Mouse (Mus musculus) CH12.LX (cell line): ENCODE results near the gene Acsl5. TPM values are rescaled to one million over a fixed set of nuclear protein-coding genes. Genes with fewer than 3 reads are reported as not detected.

Source experiments
- DNase-seq: peaks from one replicate; pipeline ENCODE4 v3.0.0-alpha.2; 2013; ENCODE audit errors: extremely low read depth
- H3K27ac ChIP-seq: 2 replicates; pipeline ENCODE4 v1.5.1; 2012; ENCODE audit warnings: low read depth, mild to moderate bottlenecking, control low read depth, moderate library complexity; ENCODE audit not compliant: insufficient read depth
- H3K27me3 ChIP-seq: replicated peaks from 2 replicates; pipeline ENCODE3; 2012; ENCODE audit warnings: inconsistent platforms
- H3K36me3 ChIP-seq, 2 experiments: replicated peaks in 1 of 2; 2 replicates each; pipeline versions ENCODE3 to v1.6.1; 2012; ENCODE audit warnings: inconsistent platforms in 1 of 2, low read length in 1 of 2, mild to moderate bottlenecking in 1 of 2, mixed read lengths in 1 of 2, moderate library complexity in 1 of 2; ENCODE audit not compliant: control insufficient read depth in 1 of 2, insufficient read depth in 1 of 2
- H3K4me1 ChIP-seq, 2 experiments: 2 replicates each; pipeline ENCODE4 v1.6.1; 2012; ENCODE audit warnings: inconsistent platforms in 1 of 2, moderate library complexity in 1 of 2; ENCODE audit not compliant: insufficient read depth in 2 of 2, control insufficient read depth in 1 of 2
- H3K4me2 ChIP-seq: 2 replicates; pipeline ENCODE4 v1.6.1; 2012; ENCODE audit warnings: low read depth, mild to moderate bottlenecking, control low read depth; ENCODE audit not compliant: poor library complexity, insufficient read depth, severe bottlenecking
- H3K4me3 ChIP-seq, 3 experiments: fragments of 150-350 bp in 1 of 3; sonication (generic) in 1 of 3; replicated peaks in 1 of 3; 2 replicates each; pipeline versions ENCODE3 to v1.5.1; 2011 to 2012; ENCODE audit warnings: low read depth in 2 of 3, low read length in 2 of 3, mild to moderate bottlenecking in 2 of 3, moderate library complexity in 2 of 3, control low read depth in 1 of 3, improper control_type of control experiment in 1 of 3, inconsistent platforms in 1 of 3, mixed read lengths in 1 of 3; ENCODE audit not compliant: poor library complexity in 1 of 3
- H3K79me2 ChIP-seq: replicated peaks from 2 replicates; pipeline ENCODE4 v1.6.1; 2012; ENCODE audit warnings: mild to moderate bottlenecking, moderate library complexity; ENCODE audit not compliant: control insufficient read depth, poor library complexity, insufficient read depth, severe bottlenecking; ENCODE audit errors: extremely low read depth
- H3K9ac ChIP-seq: 2 replicates; pipeline ENCODE4 v1.6.1; 2012; ENCODE audit warnings: low read depth, mild to moderate bottlenecking, control low read depth, moderate library complexity; ENCODE audit not compliant: insufficient read depth
- H3K9me3 ChIP-seq: replicated peaks from 2 replicates; pipeline ENCODE3; 2012; ENCODE audit warnings: low read length, inconsistent platforms, mixed read lengths
- BHLHE40 ChIP-seq: IDR thresholded peaks from 2 replicates; pipeline ENCODE4 v1.6.1; 2011; ENCODE audit warnings: mild to moderate bottlenecking, low read depth, low read length, improper control_type of control experiment
- E2F4 ChIP-seq: IDR thresholded peaks from 2 replicates; pipeline ENCODE4 v1.6.1; 2011; ENCODE audit warnings: low read depth, low read length, improper control_type of control experiment; ENCODE audit not compliant: insufficient replicate concordance
- EP300 ChIP-seq: IDR thresholded peaks from 2 replicates; pipeline ENCODE4 v1.6.1; 2011; ENCODE audit warnings: low read length, improper control_type of control experiment
- ETS1 ChIP-seq: conservative IDR thresholded peaks from 2 replicates; pipeline ENCODE4 v1.6.1; 2012; ENCODE audit warnings: low read depth, mild to moderate bottlenecking, inconsistent platforms, low read length, improper control_type of control experiment, moderate library complexity
- IRF4 ChIP-seq: IDR thresholded peaks from 2 replicates; pipeline ENCODE4 v1.6.1; 2014; ENCODE audit warnings: low read depth, mild to moderate bottlenecking, inconsistent platforms, low read length, improper control_type of control experiment
- JUN ChIP-seq: IDR thresholded peaks from 2 replicates; pipeline ENCODE4 v1.6.1; 2011; ENCODE audit warnings: low read depth, mild to moderate bottlenecking, low read length, improper control_type of control experiment, moderate library complexity; ENCODE audit not compliant: insufficient read depth
- JUND ChIP-seq: conservative IDR thresholded peaks from 2 replicates; pipeline ENCODE4 v1.6.1; 2011; ENCODE audit warnings: low read depth, low read length, improper control_type of control experiment
- KAT2A ChIP-seq: IDR thresholded peaks from 2 replicates; pipeline ENCODE4 v1.6.1; 2012; ENCODE audit warnings: low read length, improper control_type of control experiment, inconsistent platforms; ENCODE audit not compliant: insufficient replicate concordance
- MAX ChIP-seq: IDR thresholded peaks from 2 replicates; pipeline ENCODE4 v1.6.1; 2011; ENCODE audit warnings: low read length, improper control_type of control experiment
- MAZ ChIP-seq: IDR thresholded peaks from 2 replicates; pipeline ENCODE4 v1.6.1; 2012; ENCODE audit warnings: low read depth, mild to moderate bottlenecking, inconsistent platforms, low read length, improper control_type of control experiment, moderate library complexity
- MEF2A ChIP-seq: IDR thresholded peaks from 2 replicates; pipeline ENCODE4 v1.6.1; 2014; ENCODE audit warnings: low read depth, mild to moderate bottlenecking, inconsistent platforms, low read length, improper control_type of control experiment, borderline replicate concordance
- MXI1 ChIP-seq: IDR thresholded peaks from 2 replicates; pipeline ENCODE4 v1.6.1; 2011; ENCODE audit warnings: mild to moderate bottlenecking, low read depth, low read length, improper control_type of control experiment
- NELFE ChIP-seq: IDR thresholded peaks from 2 replicates; pipeline ENCODE4 v1.6.1; 2011; ENCODE audit warnings: low read depth, low read length, improper control_type of control experiment
- NRF1 ChIP-seq: IDR thresholded peaks from 2 replicates; pipeline ENCODE4 v1.6.1; 2014; ENCODE audit warnings: low read depth, mild to moderate bottlenecking, inconsistent platforms, low read length, improper control_type of control experiment, moderate library complexity
- PAX5 ChIP-seq: IDR thresholded peaks from 2 replicates; pipeline ENCODE4 v1.6.1; 2012; ENCODE audit warnings: low read length, inconsistent platforms, mixed read lengths
- RAD21 ChIP-seq: IDR thresholded peaks from 2 replicates; pipeline ENCODE4 v1.6.1; 2011; ENCODE audit warnings: low read depth, mild to moderate bottlenecking, low read length, improper control_type of control experiment, moderate library complexity
- SIN3A ChIP-seq: IDR thresholded peaks from 2 replicates; pipeline ENCODE4 v1.6.1; 2012; ENCODE audit warnings: low read length, improper control_type of control experiment, inconsistent platforms
- TCF12 ChIP-seq: IDR thresholded peaks from 2 replicates; pipeline ENCODE4 v1.6.1; 2014; ENCODE audit warnings: low read depth, mild to moderate bottlenecking, inconsistent platforms, low read length, improper control_type of control experiment
- USF1 ChIP-seq: IDR thresholded peaks from 2 replicates; pipeline ENCODE4 v1.6.1; 2014; ENCODE audit warnings: low read depth, mild to moderate bottlenecking, inconsistent platforms, low read length, improper control_type of control experiment
- USF2 ChIP-seq: conservative IDR thresholded peaks from 2 replicates; pipeline ENCODE4 v1.6.1; 2011; ENCODE audit warnings: low read depth, low read length, improper control_type of control experiment
- ZC3H11A ChIP-seq: IDR thresholded peaks from 2 replicates; pipeline ENCODE4 v1.6.1; 2012; ENCODE audit warnings: low read depth, mild to moderate bottlenecking, inconsistent platforms, low read length, improper control_type of control experiment
- ZKSCAN1 ChIP-seq: IDR thresholded peaks from 2 replicates; pipeline ENCODE4 v1.6.1; 2012; ENCODE audit warnings: low read depth, inconsistent platforms, low read length, improper control_type of control experiment, borderline replicate concordance
- dilution Hi-C: fragments of 300-500 bp; cut with MboI; formaldehyde crosslinking; loops from 2 replicates; pipeline ENCODE4 v1.14.3; 2020; ENCODE audit warnings: low sequenced_read_pairs; ENCODE audit not compliant: extremely low pct_unique_long_range_greater_than_20kb, extremely low pct_ligation_motif_present
- in situ Hi-C: fragments of 300-500 bp; cut with MboI; formaldehyde crosslinking; loops from 3 replicates; pipeline ENCODE4 v1.14.3; 2019; ENCODE audit warnings: low sequenced_read_pairs, low pct_ligation_motif_present, low pct_unique_long_range_greater_than_20kb, mixed read lengths
- polyA plus RNA-seq: library from polyadenylated mRNA; unstranded; fragments of >175 nt; gene quantifications from 2 replicates; pipeline ENCODE4 v1.2.1, GENCODE M21; 2012; ENCODE audit warnings: low read depth; ENCODE audit not compliant: insufficient read length
- total RNA-seq, 2 experiments: library from RNA; depleted of rRNA; stranded (reverse); fragments of 300-350 nt in 1 of 2; fragments of >200 nt in 1 of 2; gene quantifications; 2 replicates each; pipeline ENCODE4 v1.2.3; 2012 to 2014

The Acsl5 gene
- total and polyA plus RNA-seq, 3 experiments = 126 to 265 (median 196) TPM

- no peaks in the 10 kb centered on the region for H3K79me2 ChIP-seq
- no peak for TF ChIP-seq IRF4
- no peak for TF ChIP-seq MEF2A
- no peak for TF ChIP-seq MXI1
- no peak for TF ChIP-seq NRF1
- no peak for TF ChIP-seq ETS1
- no peak for TF ChIP-seq EP300
- TF ChIP-seq NELFE = no peak
- TF ChIP-seq USF2 = no peak
- no peak for TF ChIP-seq PAX5
- no peak for TF ChIP-seq BHLHE40
- no peak for TF ChIP-seq RAD21
- TF ChIP-seq MAX = no peak
- TF ChIP-seq SIN3A = no peak
- TF ChIP-seq MAZ = no peak
- no peak for TF ChIP-seq ZKSCAN1
- TF ChIP-seq USF1 = no peak
- TF ChIP-seq ZC3H11A = no peak
- no peak for TF ChIP-seq JUND
- no peak for TF ChIP-seq KAT2A
- no peak for TF ChIP-seq JUN
- peaks cover 56 to 92% of the 10 kb centered on the region in 2 experiments for H3K36me3 ChIP-seq
- H3K27ac ChIP-seq = no peak overlapping the region
- no peak overlapping the region for H3K4me2 ChIP-seq
- H3K4me1 ChIP-seq = peaks cover 0 to 19% of the 10 kb centered on the region in 2 experiments; a peak in 2 of 4 replicates
- H3K9me3 ChIP-seq = no peaks in the 10 kb centered on the region
- dilution Hi-C loops = no loop called here
- H3K9ac ChIP-seq = no peak overlapping the region
- in situ Hi-C loops = no loop called here
- H3K27me3 ChIP-seq = no peaks in the 10 kb centered on the region
- DNase-seq = no peak
- H3K4me3 ChIP-seq = no peak overlapping the region
Measured at GRCm38 (mm10) chr19:55276100-55276499, 24.4 kb downstream of the Acsl5 start.

- H3K4me2 ChIP-seq = no peak overlapping the region
- H3K79me2 ChIP-seq = no peaks in the 10 kb centered on the region
- peaks cover 0 to 14% of the 10 kb centered on the region in 2 experiments; a peak in 2 of 4 replicates for H3K4me1 ChIP-seq
- TF ChIP-seq E2F4 = no peak
- no peak for TF ChIP-seq TCF12
- no peak for TF ChIP-seq SIN3A
- TF ChIP-seq NRF1 = no peak
- TF ChIP-seq ETS1 = no peak
- DNase-seq = no peak
- H3K36me3 ChIP-seq = peaks cover 57 to 94% of the 10 kb centered on the region in 2 experiments
- H3K27me3 ChIP-seq = no peaks in the 10 kb centered on the region
- no peak overlapping the region for H3K27ac ChIP-seq
- H3K9ac ChIP-seq = no peak overlapping the region
- in situ Hi-C loops = no loop called here
- H3K4me3 ChIP-seq = no peak overlapping the region
- dilution Hi-C loops = no loop called here
- H3K9me3 ChIP-seq = no peaks in the 10 kb centered on the region
Measured at GRCm38 (mm10) chr19:55276770-55277169, 25.0 kb downstream of the Acsl5 start.
